Mouse (Mus musculus): ENCODE measurements at regions not wholly inside any gene's neighbourhood (a gene's known extent, or its start where the extent isn't known, plus 50 kb on each side); places are given as distances from the start of the nearest gene placed in this dataset.

DNA sequence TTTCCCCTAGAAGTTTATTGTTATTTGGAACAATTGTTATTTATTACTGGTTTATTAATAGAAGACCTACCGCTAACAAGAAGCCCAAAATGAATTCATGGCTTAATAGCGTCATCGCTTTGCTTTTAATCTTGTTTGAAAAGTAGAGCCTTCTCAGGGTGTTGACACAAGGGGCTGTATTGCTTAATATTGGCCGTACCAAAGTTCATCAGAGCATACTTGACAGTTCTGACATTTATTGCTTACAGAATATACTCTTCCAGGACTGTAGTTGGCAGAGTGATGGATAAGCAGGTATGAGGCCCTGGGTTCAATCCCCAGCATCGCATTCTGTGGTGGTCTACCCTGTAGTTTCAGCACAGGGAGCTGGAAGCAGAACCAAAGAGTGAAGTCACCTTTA is 66.4 kb upstream of the Maml3 start:
- H3K27ac ChIP-seq = no peak overlapping the region
- DNase-seq (ENCODE audit: low read depth in 3 of 3, low spot score in 3 of 3) (no peak), ATAC-seq (ENCODE audit: insufficient read depth) (no peak)
- TF ChIP-seq EP300 (IDR thresholded peaks at IDR 0.05; ENCODE audit: low read depth) (no peak), CTCF (IDR thresholded peaks at IDR 0.05; ENCODE audit: low read depth) (no peak)
- H3K9ac ChIP-seq (replicated peaks) = no peak overlapping the region
- H3K4me3 ChIP-seq (ENCODE audit: insufficient read depth in 1 of 2, low read depth in 2 of 2, low read length in 2 of 2) = no peak overlapping the region
- H3K4me2 ChIP-seq (ENCODE audit: low read depth) = no peak overlapping the region
- 75% methylated on average over 5 of the region's 5 CpGs for WGBS (ENCODE audit: insufficient replicate concordance)
- H3K4me1 ChIP-seq (replicated peaks; ENCODE audit: control insufficient read depth in 2 of 2, insufficient read depth in 2 of 2, low read length in 1 of 2) = peaks cover 0 to 2% of the 10 kb centered on the region in 2 experiments; a peak in 1 of 4 replicates
- no peaks in the 10 kb centered on the region for H3K36me3 ChIP-seq (replicated peaks; ENCODE audit: control insufficient read depth, insufficient read depth, low read depth)
- H3K9me3 ChIP-seq (ENCODE audit: control insufficient read depth, low read length) = no peaks in the 10 kb centered on the region
- H3K27me3 ChIP-seq (ENCODE audit: control insufficient read depth, insufficient read depth, low read length) = no peaks in the 10 kb centered on the region

DNA sequence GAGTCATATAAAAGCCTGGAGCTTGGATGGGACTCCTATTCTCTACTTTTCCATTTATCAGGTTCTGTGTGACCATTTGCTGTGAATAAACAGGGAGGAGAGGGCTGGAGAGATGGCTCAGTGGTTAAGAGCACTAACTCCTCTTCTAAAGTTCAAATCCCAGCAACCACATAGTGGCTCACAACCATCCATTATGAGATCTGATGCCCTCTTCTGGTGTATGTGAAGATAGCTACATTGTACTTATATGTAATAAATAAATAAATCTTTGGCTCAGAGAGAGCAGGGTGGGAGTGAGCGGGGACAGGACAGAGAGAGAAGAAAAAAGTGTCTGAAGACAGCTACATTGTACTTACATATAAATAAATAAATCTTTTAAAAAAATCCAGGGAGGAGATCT is 68.6 kb upstream of the Maml3 start:
- Histone ChIP-seq H3K4me1 (replicated peaks; ENCODE audit: control insufficient read depth in 2 of 2, insufficient read depth in 2 of 2, low read length in 1 of 2) (peaks cover 0 to 2% of the 10 kb centered on the region in 2 experiments; a peak in 1 of 4 replicates), H3K4me2 (ENCODE audit: low read depth) (no peak overlapping the region), H3K9me3 (ENCODE audit: control insufficient read depth, low read length) (no peaks in the 10 kb centered on the region), H3K27ac (no peak overlapping the region), H3K4me3 (ENCODE audit: insufficient read depth in 1 of 2, low read depth in 2 of 2, low read length in 2 of 2) (no peak overlapping the region), H3K27me3 (ENCODE audit: control insufficient read depth, insufficient read depth, low read length) (no peaks in the 10 kb centered on the region), H3K36me3 (replicated peaks; ENCODE audit: control insufficient read depth, insufficient read depth, low read depth) (no peaks in the 10 kb centered on the region), H3K9ac (replicated peaks) (no peak overlapping the region)
- DNase-seq (ENCODE audit: low read depth in 3 of 3, low spot score in 3 of 3) = no peak
- 67% methylated on average over 1 of the region's 1 CpGs for WGBS (ENCODE audit: insufficient replicate concordance)
- no peak for ATAC-seq (ENCODE audit: insufficient read depth)
- no peak for TF ChIP-seq EP300 (IDR thresholded peaks at IDR 0.05; ENCODE audit: low read depth)
- peak; percentile 11; the same call in 1 of the 2 replicates for TF ChIP-seq CTCF (IDR thresholded peaks at IDR 0.05; ENCODE audit: low read depth)

DNA sequence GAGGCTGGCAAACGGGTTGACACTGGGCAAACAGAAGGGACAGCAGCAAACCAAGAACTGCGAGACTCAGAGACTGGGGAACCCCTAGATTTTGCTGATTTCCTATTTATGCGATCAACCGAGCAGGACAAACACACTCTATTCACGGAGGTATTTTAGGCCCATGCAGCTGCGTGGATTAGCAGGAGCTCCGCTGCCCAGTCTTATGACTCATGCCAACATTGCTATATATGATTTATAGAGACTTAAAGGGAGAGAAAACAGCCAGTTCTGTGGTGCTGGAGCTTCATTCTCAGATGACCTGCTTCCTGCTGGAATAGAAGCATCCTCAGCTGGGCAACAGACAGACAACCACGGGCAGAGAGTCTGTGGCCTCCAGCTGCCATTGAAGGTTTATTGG is 71.2 kb upstream of the Maml3 start:
- no peaks in the 10 kb centered on the region for H3K27me3 ChIP-seq (ENCODE audit: control insufficient read depth, insufficient read depth, low read length)
- H3K9ac ChIP-seq (replicated peaks) = no peak overlapping the region
- 33% methylated on average over 8 of the region's 8 CpGs for WGBS (ENCODE audit: insufficient replicate concordance)
- DNase-seq (ENCODE audit: low read depth in 3 of 3, low spot score in 3 of 3) (no peak), ATAC-seq (ENCODE audit: insufficient read depth) (no peak)
- no peak overlapping the region for H3K4me2 ChIP-seq (ENCODE audit: low read depth)
- no peak overlapping the region for H3K4me3 ChIP-seq (ENCODE audit: insufficient read depth in 1 of 2, low read depth in 2 of 2, low read length in 2 of 2)
- no peak for TF ChIP-seq CTCF (IDR thresholded peaks at IDR 0.05; ENCODE audit: low read depth)
- TF ChIP-seq EP300 (IDR thresholded peaks at IDR 0.05; ENCODE audit: low read depth) = no peak
- H3K4me1 ChIP-seq (replicated peaks; ENCODE audit: control insufficient read depth in 2 of 2, insufficient read depth in 2 of 2, low read length in 1 of 2) = peaks cover 0 to 12% of the 10 kb centered on the region in 2 experiments; a peak in 1 of 4 replicates
- H3K36me3 ChIP-seq (replicated peaks; ENCODE audit: control insufficient read depth, insufficient read depth, low read depth) = no peaks in the 10 kb centered on the region
- H3K9me3 ChIP-seq (ENCODE audit: control insufficient read depth, low read length) = no peaks in the 10 kb centered on the region
- no peak overlapping the region for H3K27ac ChIP-seq

DNA sequence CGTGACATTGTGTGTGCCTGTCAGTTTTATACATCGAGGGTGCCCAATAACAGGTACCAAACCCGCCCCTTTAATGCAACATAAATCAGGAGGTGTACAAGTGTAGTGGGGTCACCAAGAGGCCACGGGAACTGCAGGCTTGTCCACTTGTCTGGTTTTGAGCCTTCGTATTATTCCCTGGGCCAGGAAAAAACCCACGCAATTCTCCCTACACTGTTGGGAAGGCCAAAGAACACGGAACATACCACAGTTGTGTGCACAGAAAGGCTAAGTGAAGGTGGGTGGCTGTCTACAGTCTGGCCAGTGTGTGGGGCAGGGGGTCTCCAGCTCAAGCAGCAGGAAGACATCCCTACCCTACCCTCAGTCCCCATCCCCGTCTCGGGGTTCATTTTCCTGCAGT is 74.0 kb upstream of the Maml3 start:
- H3K4me1 ChIP-seq (replicated peaks; ENCODE audit: control insufficient read depth in 2 of 2, insufficient read depth in 2 of 2, low read length in 1 of 2) = peaks cover 0 to 12% of the 10 kb centered on the region in 2 experiments; a peak in 1 of 4 replicates
- no peaks in the 10 kb centered on the region for H3K9me3 ChIP-seq (ENCODE audit: control insufficient read depth, low read length)
- 72% methylated on average over 9 of the region's 9 CpGs for WGBS (ENCODE audit: insufficient replicate concordance)
- no peaks in the 10 kb centered on the region for H3K27me3 ChIP-seq (ENCODE audit: control insufficient read depth, insufficient read depth, low read length)
- H3K9ac ChIP-seq (replicated peaks) = no peak overlapping the region
- H3K4me2 ChIP-seq (ENCODE audit: low read depth) = no peak overlapping the region
- DNase-seq (ENCODE audit: low read depth in 3 of 3, low spot score in 3 of 3) = no peak
- ATAC-seq (ENCODE audit: insufficient read depth) = no peak
- TF ChIP-seq EP300 (IDR thresholded peaks at IDR 0.05; ENCODE audit: low read depth) (no peak), CTCF (IDR thresholded peaks at IDR 0.05; ENCODE audit: low read depth) (no peak)
- no peak overlapping the region for H3K27ac ChIP-seq
- H3K4me3 ChIP-seq (ENCODE audit: insufficient read depth in 1 of 2, low read depth in 2 of 2, low read length in 2 of 2) = no peak overlapping the region
- H3K36me3 ChIP-seq (replicated peaks; ENCODE audit: control insufficient read depth, insufficient read depth, low read depth) = no peaks in the 10 kb centered on the region

DNA sequence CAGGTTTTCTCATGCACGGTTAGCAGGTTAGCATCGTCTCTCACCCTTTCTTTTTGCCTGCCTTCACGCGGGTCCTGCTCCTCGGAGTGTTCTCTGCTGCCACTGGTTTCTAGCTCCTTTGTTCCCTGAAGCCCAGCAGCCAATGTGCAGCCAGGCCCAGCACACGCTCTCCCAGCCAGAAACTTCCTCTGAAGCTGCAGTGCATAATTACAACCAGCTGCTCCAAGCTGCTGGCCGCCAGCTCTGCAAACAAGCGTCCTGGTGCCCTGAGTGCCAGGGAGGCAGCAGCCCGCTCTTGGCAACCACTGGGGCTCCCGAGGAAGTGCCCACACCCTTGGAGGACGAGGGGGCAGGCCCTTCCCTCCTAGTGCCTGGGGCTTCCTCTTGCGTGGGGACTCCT is 74.8 kb upstream of the Maml3 start:
- H3K4me3 ChIP-seq (ENCODE audit: insufficient read depth in 1 of 2, low read depth in 2 of 2, low read length in 2 of 2) = no peak overlapping the region
- 18% methylated on average over 12 of the region's 12 CpGs for WGBS (ENCODE audit: insufficient replicate concordance)
- DNase-seq (ENCODE audit: low read depth in 3 of 3, low spot score in 3 of 3) (no peak), ATAC-seq (ENCODE audit: insufficient read depth) (no peak)
- no peak overlapping the region for H3K9ac ChIP-seq (replicated peaks)
- H3K36me3 ChIP-seq (replicated peaks; ENCODE audit: control insufficient read depth, insufficient read depth, low read depth) = no peaks in the 10 kb centered on the region
- H3K4me2 ChIP-seq (ENCODE audit: low read depth) = no peak overlapping the region
- no peaks in the 10 kb centered on the region for H3K9me3 ChIP-seq (ENCODE audit: control insufficient read depth, low read length)
- no peak overlapping the region for H3K27ac ChIP-seq
- no peaks in the 10 kb centered on the region for H3K27me3 ChIP-seq (ENCODE audit: control insufficient read depth, insufficient read depth, low read length)
- H3K4me1 ChIP-seq (replicated peaks; ENCODE audit: control insufficient read depth in 2 of 2, insufficient read depth in 2 of 2, low read length in 1 of 2) = peaks cover 0 to 12% of the 10 kb centered on the region in 2 experiments; a peak in 1 of 4 replicates
- TF ChIP-seq EP300 (IDR thresholded peaks at IDR 0.05; ENCODE audit: low read depth) = no peak
- TF ChIP-seq CTCF (IDR thresholded peaks at IDR 0.05; ENCODE audit: low read depth) = no peak
